Mouse (Mus musculus) ovary, postnatal 10 days (tissue): Measurements from ENCODE around the gene Lclat1.
"Not testable (repeated sequence)": the region's sequence is repeated elsewhere in the genome, so short reads cannot be mapped to it uniquely, and the experiment has no call there.

Experiments
- DNase-seq: peaks from one replicate; pipeline ENCODE4 v3.0.0; 2022; ENCODE audit warnings: low spot score

The Lclat1 gene

GRCm38 (mm10) chr17:73142445-73142844 is 34.7 kb downstream of the Lclat1 start:
- no peak for DNase-seq

GRCm38 (mm10) chr17:73145426-73145825 is 37.6 kb downstream of the Lclat1 start:
- DNase-seq: no peak

- DNase-seq: no peak
These were observed 40.8 kb downstream of the Lclat1 start for GRCm38 (mm10) chr17:73148607-73149006.

GRCm38 (mm10) chr17:73152790-73153525 is 45.2 kb downstream of the Lclat1 start:
- DNase-seq: not testable (repeated sequence)

- no peak for DNase-seq
These were observed 45.9 kb downstream of the Lclat1 start for GRCm38 (mm10) chr17:73153672-73154071.

GRCm38 (mm10) chr17:73156606-73157005 is 48.8 kb downstream of the Lclat1 start:
- DNase-seq: no peak

GRCm38 (mm10) chr17:73161795-73162194 is 54.0 kb downstream of the Lclat1 start:
- no peak for DNase-seq

GRCm38 (mm10) chr17:73162445-73163208 is 54.8 kb downstream of the Lclat1 start:
- no peak for DNase-seq

GRCm38 (mm10) chr17:73163597-73163996 is 55.8 kb downstream of the Lclat1 start:
- DNase-seq: no peak

- DNase-seq: no peak
These were observed 56.3 kb downstream of the Lclat1 start for GRCm38 (mm10) chr17:73164121-73164520.

GRCm38 (mm10) chr17:73169461-73169860 is 61.7 kb downstream of the Lclat1 start:
- no peak for DNase-seq

- no peak for DNase-seq
These were observed 62.4 kb downstream of the Lclat1 start for GRCm38 (mm10) chr17:73170141-73170540.

GRCm38 (mm10) chr17:73174083-73174562 is 66.3 kb downstream of the Lclat1 start:
- peak; percentile 41 for DNase-seq

- DNase-seq: no peak
These were observed 67.9 kb downstream of the Lclat1 start for GRCm38 (mm10) chr17:73175720-73176119.

GRCm38 (mm10) chr17:73177079-73177478 is 69.3 kb downstream of the Lclat1 start:
- no peak for DNase-seq

GRCm38 (mm10) chr17:73186929-73187328 is 79.1 kb downstream of the Lclat1 start:
- no peak for DNase-seq

- DNase-seq: no peak
These were observed 86.4 kb downstream of the Lclat1 start for GRCm38 (mm10) chr17:73194146-73194545.

- no peak for DNase-seq
These were observed 86.8 kb downstream of the Lclat1 start for GRCm38 (mm10) chr17:73194575-73194974.

GRCm38 (mm10) chr17:73195074-73195723 is 87.4 kb downstream of the Lclat1 start:
- no peak for DNase-seq

GRCm38 (mm10) chr17:73196139-73196538 is 88.4 kb downstream of the Lclat1 start:
- no peak for DNase-seq

GRCm38 (mm10) chr17:73197724-73198123 is 89.9 kb downstream of the Lclat1 start:
- no peak for DNase-seq

GRCm38 (mm10) chr17:73199387-73199786 is 91.6 kb downstream of the Lclat1 start:
- DNase-seq: no peak

- no peak for DNase-seq
These were observed 92.6 kb downstream of the Lclat1 start for GRCm38 (mm10) chr17:73200380-73200779.
